Mouse (Mus musculus) cortical plate, adult 2 months (tissue): ENCODE data around the gene Ms4a1.

Experiments used
- CTCF ChIP-seq: fragments of 200-500 bp; IDR thresholded peaks from 2 replicates; pipeline ENCODE4 v1.5.1; 2011; ENCODE audit warnings: mild to moderate bottlenecking, control low read depth, low read length; ENCODE audit not compliant: insufficient read depth; ENCODE audit errors: extremely low read depth
- POLR2A ChIP-seq: fragments of 200-500 bp; IDR thresholded peaks from 2 replicates; pipeline ENCODE4 v1.6.1; 2011; ENCODE audit warnings: mild to moderate bottlenecking, low read length, control low read depth; ENCODE audit not compliant: insufficient read depth; ENCODE audit errors: extremely low read depth

DNA sequence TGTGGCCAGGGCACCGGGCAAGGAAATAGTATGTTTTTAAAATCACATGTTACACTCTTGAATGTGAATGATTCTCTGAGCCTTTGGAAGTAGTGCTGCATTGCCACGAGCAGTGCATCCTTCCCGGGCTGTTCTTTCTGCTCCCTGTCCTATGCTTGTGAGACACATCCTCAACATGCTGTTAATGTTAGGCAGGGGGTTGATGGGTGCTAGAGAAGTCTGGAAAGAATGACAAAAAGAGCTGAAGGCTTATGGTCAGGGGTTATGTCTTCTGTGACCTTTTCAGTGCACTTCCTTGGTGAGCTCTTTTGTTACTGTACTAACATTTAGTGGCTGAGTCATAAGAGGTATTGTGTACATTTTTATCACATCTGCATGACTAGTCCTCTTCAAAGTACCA, 14.2 kb upstream of the Ms4a1 start:
- no peak for TF ChIP-seq CTCF
- TF ChIP-seq POLR2A, result no peak
